Mouse (Mus musculus) ES-E14 (cell line): ENCODE measurements at regions not wholly inside any gene's neighbourhood (a gene's known extent, or its start where the extent isn't known, plus 50 kb on each side); places are given as distances from the start of the nearest gene placed in this dataset.
A peak's percentile ranks its signal among the peaks of the same experiment; 100 is the strongest.

Experiments
- DNase-seq: peaks from one replicate; pipeline ENCODE4 v3.0.0-alpha.2; 2013; ENCODE audit warnings: low read depth, low spot score
- H3K27ac ChIP-seq: 2 replicates; pipeline ENCODE4 v1.5.1; 2012; ENCODE audit warnings: low read depth, mild to moderate bottlenecking, low read length, moderate library complexity, mixed read lengths; ENCODE audit not compliant: poor library complexity, insufficient read depth, severe bottlenecking
- H3K36me3 ChIP-seq: 2 replicates; pipeline ENCODE4 v1.6.1; 2012; ENCODE audit warnings: mild to moderate bottlenecking, low read length, moderate library complexity, mixed read lengths; ENCODE audit not compliant: control insufficient read depth, poor library complexity, insufficient read depth, severe bottlenecking
- H3K4me1 ChIP-seq, 2 experiments: fragments of 150-350 bp in 1 of 2; sonication (generic) in 1 of 2; 2 replicates each; pipeline ENCODE4 v1.6.1; 2012; ENCODE audit warnings: low read length in 2 of 2, mild to moderate bottlenecking in 1 of 2, mixed read lengths in 1 of 2; ENCODE audit not compliant: control insufficient read depth in 2 of 2, insufficient read depth in 2 of 2, poor library complexity in 1 of 2
- H3K4me3 ChIP-seq, 2 experiments: fragments of 150-350 bp in 1 of 2; sonication (generic) in 1 of 2; 2 replicates each; pipeline ENCODE4 v1.5.1; 2012; ENCODE audit warnings: low read length in 2 of 2, low read depth in 1 of 2, mild to moderate bottlenecking in 1 of 2, mixed read lengths in 1 of 2; ENCODE audit not compliant: insufficient read depth in 1 of 2, poor library complexity in 1 of 2, severe bottlenecking in 1 of 2
- H3K9ac ChIP-seq: 2 replicates; pipeline ENCODE4 v1.6.1; 2012; ENCODE audit warnings: low read depth, mild to moderate bottlenecking, low read length, mixed read lengths; ENCODE audit not compliant: poor library complexity, insufficient read depth, severe bottlenecking
- H3K9me3 ChIP-seq: fragments of 150-350 bp; sonication (generic); 2 replicates; pipeline ENCODE4 v1.6.1; 2012; ENCODE audit warnings: low read depth, mild to moderate bottlenecking, low read length; ENCODE audit not compliant: control insufficient read depth, insufficient read depth
- CHD2 ChIP-seq: IDR thresholded peaks from 2 replicates; pipeline ENCODE4 v1.6.1; 2014; ENCODE audit warnings: mild to moderate bottlenecking, low read depth, low read length, inconsistent platforms
- HCFC1 ChIP-seq: IDR thresholded peaks from 2 replicates; pipeline ENCODE4 v1.6.1; 2012; ENCODE audit warnings: low read length, inconsistent platforms, borderline replicate concordance; ENCODE audit not compliant: insufficient read depth
- MAFK ChIP-seq: IDR thresholded peaks from 2 replicates; pipeline ENCODE4 v1.6.1; 2014; ENCODE audit warnings: mild to moderate bottlenecking, low read depth, low read length, inconsistent platforms; ENCODE audit not compliant: insufficient read depth
- ZC3H11A ChIP-seq: IDR thresholded peaks from 2 replicates; pipeline ENCODE4 v1.6.1; 2012; ENCODE audit warnings: low read depth, mild to moderate bottlenecking, inconsistent platforms, low read length, borderline replicate concordance
- ZNF384 ChIP-seq: IDR thresholded peaks from 2 replicates; pipeline ENCODE4 v1.6.1; 2012; ENCODE audit warnings: low read depth, low read length, inconsistent platforms
- in situ Hi-C, 2 experiments: fragments of 600-800 bp; cut with MboI; formaldehyde crosslinking; loops; one replicate each; pipeline ENCODE4 v1.15.1; 2025; ENCODE audit warnings: low sequenced_read_pairs in 2 of 2, inconsistent platforms in 1 of 2; ENCODE audit not compliant: unreplicated experiment in 2 of 2

- Histone ChIP-seq H3K36me3 (no peaks in the 10 kb centered on the region), H3K9me3 (no peaks in the 10 kb centered on the region), H3K4me3 (peak overlapping the region in 1 of 2 experiments; percentile 30; a peak in 1 of 4 replicates), H3K27ac (no peak overlapping the region), H3K9ac (no peak overlapping the region), H3K4me1 (no peaks in the 10 kb centered on the region)
- in situ Hi-C loops, result no loop called here
- no peak for TF ChIP-seq HCFC1
- DNase-seq, result no peak
These were observed 111.8 kb upstream of the Rreb1 start for GRCm38 (mm10) chr13:37666207-37667003.

DNA sequence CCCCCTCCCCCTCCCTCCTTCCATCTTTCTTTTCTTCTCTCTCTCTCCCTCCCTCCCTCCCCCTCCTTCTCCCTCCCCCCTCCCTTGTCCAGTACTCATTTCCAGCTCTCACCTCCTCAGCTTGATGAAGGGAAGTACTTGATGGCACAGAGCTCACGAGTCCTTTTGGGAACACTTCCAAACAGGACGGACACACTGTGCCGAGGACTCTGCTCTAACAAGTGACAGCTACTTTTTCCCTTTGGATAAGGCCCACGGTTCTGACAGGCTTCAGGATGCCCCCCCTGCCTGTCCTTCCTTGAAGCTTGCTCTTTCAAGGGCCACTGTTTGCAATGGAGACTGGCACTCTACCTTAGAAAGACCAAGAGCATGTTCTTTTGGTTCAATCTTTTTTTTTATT lies 110.8 kb upstream of the Rreb1 start:
- no peak overlapping the region for H3K9ac ChIP-seq
- H3K9me3 ChIP-seq, result no peaks in the 10 kb centered on the region
- H3K36me3 ChIP-seq, result no peaks in the 10 kb centered on the region
- no peaks in the 10 kb centered on the region for H3K4me1 ChIP-seq
- H3K27ac ChIP-seq, result no peak overlapping the region
- TF ChIP-seq CHD2 (no peak), MAFK (no peak), ZC3H11A (no peak), ZNF384 (no peak), HCFC1 (no peak)
- no peak overlapping the region for H3K4me3 ChIP-seq
- in situ Hi-C loops, result no loop called here
- no peak for DNase-seq

DNA sequence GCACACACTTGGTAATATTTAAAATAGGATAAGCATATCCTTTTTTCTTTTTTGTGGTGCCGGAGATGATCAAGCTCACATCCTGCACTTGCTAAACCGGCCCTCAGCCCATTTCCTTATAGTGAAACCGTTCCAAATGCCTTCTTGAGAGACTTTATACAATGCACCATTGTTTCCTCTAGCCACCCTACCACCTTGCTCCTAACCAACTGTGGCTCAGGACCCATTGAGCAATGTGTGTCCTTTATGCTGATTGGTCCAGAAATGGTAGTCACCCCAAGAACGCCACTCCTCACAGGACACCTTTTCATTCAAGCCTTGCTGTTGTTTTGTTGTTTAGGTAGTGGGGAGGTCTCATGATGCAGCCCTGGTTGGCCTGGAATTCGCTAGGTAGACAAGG lies 110.3 kb upstream of the Rreb1 start:
- no peak for TF ChIP-seq ZC3H11A
- Histone ChIP-seq H3K27ac (no peak overlapping the region), H3K4me1 (no peaks in the 10 kb centered on the region), H3K9ac (no peak overlapping the region), H3K36me3 (no peaks in the 10 kb centered on the region), H3K9me3 (no peaks in the 10 kb centered on the region), H3K4me3 (no peak overlapping the region)
- in situ Hi-C loops, result no loop called here
- DNase-seq, result no peak

- H3K27ac ChIP-seq, result no peak overlapping the region
- H3K4me1 ChIP-seq, result peaks cover 0 to 5% of the 10 kb centered on the region in 2 experiments; a peak in 1 of 4 replicates
- no peak overlapping the region for H3K4me3 ChIP-seq
- H3K9me3 ChIP-seq, result no peaks in the 10 kb centered on the region
- no peaks in the 10 kb centered on the region for H3K36me3 ChIP-seq
- TF ChIP-seq MAFK (no peak), ZNF384 (no peak), CHD2 (no peak), HCFC1 (no peak), ZC3H11A (no peak)
- no peak overlapping the region for H3K9ac ChIP-seq
- no peak for DNase-seq
- in situ Hi-C loops, result no loop called here
These were observed 107.1 kb upstream of the Rreb1 start for GRCm38 (mm10) chr13:37671109-37671508.

- H3K9me3 ChIP-seq, result no peaks in the 10 kb centered on the region
- in situ Hi-C loops, result no loop called here
- H3K36me3 ChIP-seq, result no peaks in the 10 kb centered on the region
- DNase-seq, result no peak
- TF ChIP-seq ZC3H11A, result no peak
- H3K9ac ChIP-seq, result no peak overlapping the region
- H3K27ac ChIP-seq, result no peak overlapping the region
- peaks cover 0 to 5% of the 10 kb centered on the region in 2 experiments; a peak in 1 of 4 replicates for H3K4me1 ChIP-seq
- no peak overlapping the region for H3K4me3 ChIP-seq
These were observed 103.4 kb upstream of the Rreb1 start for GRCm38 (mm10) chr13:37674676-37675350.
